Mouse (Mus musculus) regulatory T cell (primary cell): ENCODE measurements around the gene Tnnt2.

Source experiments
- in situ Hi-C: fragments of 300-600 bp; cut with MboI, MseI; formaldehyde crosslinking; loops from one replicate; pipeline ENCODE4 v1.15.1; 2025; ENCODE audit warnings: high pct_unique_total_duplicates

The Tnnt2 gene

DNA sequence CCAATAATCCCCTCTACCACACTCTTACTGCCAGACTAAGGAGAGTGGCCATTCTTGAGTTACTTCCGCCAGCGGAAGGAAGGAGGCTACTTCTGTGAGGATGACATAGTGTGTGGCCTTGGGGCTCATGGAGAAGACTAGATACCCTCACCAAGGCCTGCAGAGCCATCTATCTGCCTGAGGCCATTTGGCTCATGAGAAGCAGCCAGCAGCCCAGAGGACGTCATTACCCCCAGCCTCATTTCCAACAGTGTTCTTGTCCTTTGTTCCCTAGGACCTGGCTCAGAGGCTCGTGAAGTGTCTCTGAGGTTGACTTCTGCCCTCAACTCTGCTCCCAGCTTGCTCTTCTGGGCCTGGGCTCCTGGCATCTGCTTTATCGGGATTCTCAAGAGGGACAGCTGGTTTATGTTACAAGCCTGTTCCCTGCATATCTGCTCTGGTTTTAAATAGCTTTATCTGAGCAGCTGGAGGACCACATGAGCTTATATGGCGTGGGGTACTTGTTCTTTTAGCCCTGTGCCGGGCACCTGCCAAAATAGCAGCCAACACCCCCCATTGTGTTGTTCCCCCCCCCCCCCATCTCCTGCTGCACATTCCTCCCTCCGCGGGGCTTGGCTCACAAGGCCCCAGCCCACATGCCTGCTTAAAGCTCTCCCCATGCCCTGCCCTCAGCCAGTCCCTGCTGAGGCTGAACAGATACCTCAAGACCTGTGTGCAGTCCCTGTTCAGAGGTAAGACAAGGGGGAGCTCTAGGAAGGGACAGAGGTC is at the start of gene Tnnt2:
Gene Tnnt2 (plus strand): TSS at position 639 of the 768 bp plus-strand sequence.
- in situ Hi-C loops: no loop called here

GRCm38 (mm10) chr1:135787799-135788198 is 48.4 kb upstream of the Tnnt2 start:
- in situ Hi-C loops: loop anchor here (5.0 kb wide), 1 partner anchor 45 kb away; no protein-coding TSS in a partner anchor

DNA sequence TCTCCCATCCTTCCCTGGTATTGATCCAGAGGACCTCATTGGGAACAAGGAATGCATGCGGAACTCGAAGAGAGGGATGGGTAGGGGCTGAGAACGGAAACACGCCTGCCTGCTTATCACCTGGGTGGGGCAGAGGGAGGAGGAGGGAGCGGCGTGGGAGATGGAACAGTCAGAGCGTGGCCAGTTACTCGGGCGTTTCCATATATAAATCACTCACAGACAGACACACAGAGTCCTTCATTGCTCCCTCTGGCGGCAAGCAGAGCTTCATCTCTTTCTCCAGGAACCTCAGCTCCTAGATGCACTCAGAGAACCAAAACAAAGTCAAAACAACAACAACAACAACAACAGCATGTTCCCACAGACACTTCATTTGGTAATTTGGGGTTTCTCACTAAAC is 47.4 kb upstream of the Tnnt2 start:
- in situ Hi-C loops: loop anchor here (5.0 kb wide), 1 partner anchor 44 kb away; no protein-coding TSS in a partner anchor

DNA sequence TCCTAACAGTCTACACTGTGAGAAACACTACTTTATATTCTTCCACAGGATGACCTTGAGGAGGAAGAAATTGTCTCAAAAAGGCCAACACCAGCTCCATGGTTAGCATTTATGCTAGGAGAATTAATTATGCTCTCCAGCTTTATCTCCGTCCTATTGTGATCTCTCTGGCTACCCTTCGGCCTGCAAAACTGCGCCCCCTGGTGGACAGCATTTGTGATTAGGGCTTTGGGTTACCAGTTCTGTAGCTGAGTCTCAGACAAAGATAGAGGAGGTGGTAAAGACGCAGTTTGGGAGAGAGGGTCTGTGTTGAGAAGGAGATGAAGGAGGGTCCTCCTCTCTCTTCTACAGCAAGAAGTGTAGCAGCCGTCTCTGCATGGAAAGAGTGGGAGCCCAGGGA is 46.3 kb upstream of the Tnnt2 start:
- in situ Hi-C loops: loop anchor here (5.0 kb wide), 1 partner anchor 42 kb away; no protein-coding TSS in a partner anchor

DNA sequence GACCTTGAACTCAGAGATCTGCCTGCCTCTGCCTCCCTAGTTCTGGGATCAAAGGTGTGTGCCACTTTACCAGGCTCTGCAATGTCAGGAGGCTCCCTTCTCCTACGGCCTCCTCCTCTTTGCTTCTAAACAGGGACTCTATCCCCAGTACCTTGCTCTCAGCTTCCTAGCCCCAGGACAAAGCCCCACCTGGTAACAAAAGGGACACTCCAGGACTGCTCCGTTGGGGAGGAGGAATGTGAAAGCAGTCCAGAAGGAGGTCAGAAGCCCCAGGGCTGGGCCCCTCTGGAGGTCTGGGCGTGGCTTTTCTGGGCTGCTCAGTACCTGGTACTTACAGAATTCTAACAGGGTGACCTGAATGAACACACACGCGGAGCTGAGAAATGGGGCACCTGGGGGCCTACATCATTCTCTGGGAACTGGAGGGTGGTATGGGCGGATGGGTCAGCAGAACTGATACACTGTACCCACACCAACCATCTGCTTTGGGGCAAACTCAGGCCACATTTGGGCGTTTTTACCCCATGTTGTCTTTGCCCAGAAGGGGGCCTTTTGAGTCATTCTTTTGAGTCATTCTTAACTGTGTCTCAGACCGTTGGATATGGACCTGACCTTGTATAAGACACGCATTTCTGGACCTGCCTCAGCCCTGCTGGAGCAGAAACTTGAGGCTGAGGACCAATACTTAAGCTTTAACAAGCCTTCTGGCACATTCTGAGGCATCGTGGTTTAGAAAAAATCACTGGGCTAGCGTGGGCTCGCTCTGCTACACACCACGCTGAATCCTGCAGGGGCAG is 43.8 kb upstream of the Tnnt2 start:
- in situ Hi-C loops: no loop called here

DNA sequence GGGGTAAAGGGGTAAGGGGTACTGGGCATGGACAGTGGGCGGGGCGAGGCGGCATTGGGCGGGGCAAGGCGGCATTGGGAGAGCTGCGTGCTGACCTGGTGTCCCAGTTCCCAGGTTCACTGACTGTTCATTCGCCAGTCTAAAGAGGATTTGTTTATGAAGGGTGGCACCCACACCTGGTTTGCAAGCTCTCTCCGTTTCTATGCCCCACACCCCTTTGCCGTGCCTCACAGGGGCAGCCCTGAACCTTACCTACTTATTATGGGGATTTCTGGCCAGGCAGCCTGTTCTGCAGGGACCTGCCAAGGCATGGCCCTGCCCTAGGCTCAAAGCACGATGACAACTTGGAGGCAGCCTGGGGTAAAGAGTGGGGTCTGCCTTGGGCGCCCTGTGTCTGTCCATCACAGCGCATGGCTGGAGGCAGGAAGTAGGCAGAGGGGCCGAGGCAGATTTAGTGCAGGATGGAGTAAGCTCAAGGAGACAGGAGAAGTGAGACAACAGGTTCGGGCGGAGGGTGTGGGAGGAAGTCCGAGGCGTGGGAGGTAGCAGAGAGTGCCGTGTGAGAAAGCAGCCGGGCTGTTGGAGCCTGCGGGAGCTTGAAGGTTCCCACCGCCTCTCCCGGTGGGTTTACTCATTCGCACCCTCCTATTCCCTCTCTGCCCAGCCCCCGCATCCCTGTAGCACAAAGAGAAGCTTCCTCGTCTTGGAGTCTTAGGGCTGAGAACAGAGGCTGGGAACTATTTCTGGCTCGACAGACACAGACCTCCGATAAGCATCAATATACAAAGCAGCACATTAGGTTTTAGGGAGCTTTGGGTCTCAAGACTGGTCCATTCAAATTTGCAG is 42.6 kb upstream of the Tnnt2 start:
- in situ Hi-C loops: no loop called here

GRCm38 (mm10) chr1:135794216-135795134 is 41.7 kb upstream of the Tnnt2 start:
- in situ Hi-C loops: no loop called here

GRCm38 (mm10) chr1:135798492-135798891 is 37.7 kb upstream of the Tnnt2 start:
- in situ Hi-C loops: no loop called here

GRCm38 (mm10) chr1:135799109-135799627 is 37.0 kb upstream of the Tnnt2 start:
- in situ Hi-C loops: no loop called here

- in situ Hi-C loops: loop anchor here (25.0 kb wide), 1 partner anchor 1738 kb away; no protein-coding TSS in a partner anchor
Measured at GRCm38 (mm10) chr1:135800192-135800950, 35.8 kb upstream of the Tnnt2 start.

DNA sequence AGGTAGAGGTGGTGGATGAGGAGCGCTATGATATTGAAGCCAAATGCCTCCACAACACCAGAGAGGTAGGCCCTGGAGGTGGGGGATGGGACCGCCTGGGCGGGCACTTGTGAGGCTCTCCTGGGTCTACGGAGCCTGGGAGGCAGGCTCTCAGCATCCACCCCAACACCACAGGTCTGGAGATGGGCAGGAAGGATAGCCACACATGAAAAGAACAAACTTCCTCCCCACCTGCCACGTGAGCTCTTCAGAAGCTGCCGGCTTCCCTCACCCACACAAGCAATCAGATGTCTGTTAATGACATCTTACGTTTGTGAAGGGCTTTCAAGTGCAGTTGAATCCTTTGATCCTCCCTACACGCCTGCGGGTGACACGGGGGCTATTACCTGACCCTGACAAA is 28.6 kb upstream of the Tnnt2 start:
- in situ Hi-C loops: loop anchor here (25.0 kb wide), 1 partner anchor 1745 kb away; no protein-coding TSS in a partner anchor

- in situ Hi-C loops: loop anchor here (25.0 kb wide), 1 partner anchor 1748 kb away; no protein-coding TSS in a partner anchor
Measured at GRCm38 (mm10) chr1:135810180-135810579, 26.0 kb upstream of the Tnnt2 start.

DNA sequence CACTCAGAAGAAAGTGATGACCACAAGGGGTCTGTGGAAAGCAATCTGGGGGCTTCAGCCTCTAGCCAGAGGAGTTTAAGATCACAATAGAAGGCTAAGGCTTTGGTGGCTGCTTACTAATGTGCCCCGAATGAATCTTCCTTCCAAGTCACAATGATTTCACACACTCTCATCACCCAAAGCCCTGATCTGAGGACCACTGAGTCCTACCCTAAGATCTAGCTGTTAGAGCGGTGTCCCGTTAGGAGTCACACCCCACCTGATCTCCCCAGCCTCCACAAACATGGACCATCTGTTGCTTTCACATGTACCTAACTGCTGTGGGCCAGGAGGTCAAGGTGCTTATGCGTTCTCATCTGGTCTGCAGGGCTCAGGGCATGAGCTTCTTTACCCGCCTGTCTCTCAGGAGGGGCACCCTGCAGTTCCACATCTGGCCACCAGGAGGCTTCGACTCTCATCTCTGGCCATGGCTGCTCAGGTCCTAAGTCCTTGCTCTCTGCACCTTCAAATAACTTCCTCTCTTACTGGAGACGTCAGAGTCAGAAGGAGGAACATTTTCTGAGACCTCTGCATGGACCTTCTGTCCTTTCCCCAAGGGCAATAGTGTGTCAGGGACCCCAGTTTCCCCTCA is 25.0 kb upstream of the Tnnt2 start:
- in situ Hi-C loops: loop anchor here (25.0 kb wide), 1 partner anchor 1749 kb away; no protein-coding TSS in a partner anchor

DNA sequence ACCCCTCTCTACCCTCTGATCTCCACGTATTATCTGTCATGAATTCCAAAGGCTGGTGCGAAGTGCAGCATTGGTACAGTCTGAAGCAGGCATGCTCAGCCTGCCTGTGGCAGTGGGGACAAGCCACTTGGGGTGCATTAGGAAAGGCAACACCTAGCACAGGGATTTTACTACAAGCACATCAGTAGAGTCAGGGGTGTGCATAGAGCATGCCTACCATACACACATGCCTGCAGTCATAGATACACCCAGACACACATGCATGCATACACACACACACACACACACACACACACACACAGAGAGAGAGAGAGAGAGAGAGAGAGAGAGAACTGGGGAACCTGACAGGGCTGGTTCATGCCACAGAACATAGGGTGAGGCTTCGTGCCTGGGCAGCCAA is 23.9 kb upstream of the Tnnt2 start:
- in situ Hi-C loops: loop anchor here (25.0 kb wide), 1 partner anchor 1750 kb away; no protein-coding TSS in a partner anchor

GRCm38 (mm10) chr1:135812618-135813017 is 23.5 kb upstream of the Tnnt2 start:
- in situ Hi-C loops: loop anchor here (25.0 kb wide), 1 partner anchor 1750 kb away; no protein-coding TSS in a partner anchor

DNA sequence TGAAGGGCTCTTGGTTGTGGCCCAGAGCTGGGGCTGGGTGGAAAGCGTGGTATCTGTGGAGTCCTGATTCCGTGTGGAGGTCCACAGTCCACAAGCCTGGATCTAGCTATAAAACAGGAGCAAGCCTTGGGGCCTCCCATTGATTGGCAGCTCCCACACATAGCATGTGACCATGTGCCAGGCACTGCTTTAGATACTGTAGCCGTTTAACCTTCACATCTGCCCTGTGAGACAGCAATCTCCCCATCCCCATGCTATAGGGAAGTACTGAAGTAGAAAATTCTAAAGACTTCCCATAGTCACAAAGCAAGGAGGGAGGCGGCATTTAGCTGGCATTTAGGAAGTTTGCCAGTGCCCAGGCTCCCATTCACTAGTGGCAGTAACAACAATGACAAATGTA is 23.1 kb upstream of the Tnnt2 start:
- in situ Hi-C loops: loop anchor here (25.0 kb wide), 1 partner anchor 1751 kb away; no protein-coding TSS in a partner anchor

- in situ Hi-C loops: loop anchor here (25.0 kb wide), 1 partner anchor 1752 kb away; no protein-coding TSS in a partner anchor
Measured at GRCm38 (mm10) chr1:135813687-135814395, 22.3 kb upstream of the Tnnt2 start.

DNA sequence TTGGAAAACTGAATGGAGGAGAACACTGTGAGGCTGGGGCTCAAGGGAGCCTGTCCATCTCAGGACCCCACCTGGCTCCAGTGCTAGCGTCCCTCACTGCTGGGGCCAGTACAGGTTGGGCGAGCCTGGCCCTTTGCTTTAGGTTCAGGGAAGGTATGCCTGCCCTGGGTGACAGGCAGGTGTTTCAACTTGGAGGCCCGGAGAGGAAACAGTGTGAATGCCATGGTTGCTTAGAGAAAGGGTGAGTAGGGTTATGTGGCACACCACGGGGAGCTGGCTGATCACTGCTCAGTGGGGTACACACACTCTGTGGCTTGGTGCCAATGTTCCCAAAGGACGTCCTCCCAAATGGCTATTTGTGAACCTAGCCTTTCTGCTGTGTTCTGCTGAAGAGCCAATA is 21.6 kb upstream of the Tnnt2 start:
- in situ Hi-C loops: loop anchor here (25.0 kb wide), 1 partner anchor 1752 kb away; no protein-coding TSS in a partner anchor
